Mouse (Mus musculus) heart, adult 2 months (tissue): Measurements from ENCODE around the gene Cish.

ENCODE experiments used
- CTCF ChIP-seq: fragments of 200-600 bp; IDR thresholded peaks from 2 replicates; pipeline ENCODE4 v1.8.1; 2022; ENCODE audit warnings: antibody characterized with exemption, mild to moderate bottlenecking, moderate library complexity
- EP300 ChIP-seq: fragments of 200-500 bp; IDR thresholded peaks from 2 replicates; pipeline ENCODE4 v1.6.1; 2011; ENCODE audit warnings: low read depth, low read length, control low read depth; ENCODE audit not compliant: insufficient read depth

- TF ChIP-seq CTCF (no peak), EP300 (no peak)
These were observed 31.1 kb upstream of the Cish start for GRCm38 (mm10) chr9:107264731-107265130.
